Mouse (Mus musculus) ES-Bruce4 (cell line): Measurements from ENCODE around the gene Cisd3. TPM values are rescaled to one million over a fixed set of nuclear protein-coding genes. Genes with fewer than 3 reads are reported as not detected.
"Not testable (repeated sequence)": the region's sequence is repeated elsewhere in the genome, so short reads cannot be mapped to it uniquely, and the experiment has no call there.

Experiments used
- H3K27ac ChIP-seq: 2 replicates; pipeline ENCODE4 v1.5.1; 2012; ENCODE audit warnings: low read length, inconsistent platforms; ENCODE audit not compliant: insufficient read depth
- H3K27me3 ChIP-seq: 2 replicates; pipeline ENCODE4 v1.6.1; 2012; ENCODE audit warnings: mild to moderate bottlenecking, low read length, inconsistent platforms; ENCODE audit not compliant: control insufficient read depth, poor library complexity, insufficient read depth, severe bottlenecking
- H3K36me3 ChIP-seq: 2 replicates; pipeline ENCODE4 v1.6.1; 2012; ENCODE audit warnings: inconsistent platforms, mild to moderate bottlenecking, low read length, moderate library complexity; ENCODE audit not compliant: control insufficient read depth, poor library complexity, insufficient read depth, severe bottlenecking
- H3K4me1 ChIP-seq: one replicate; pipeline ENCODE4 v1.8.1; 2011; ENCODE audit warnings: low read length; ENCODE audit not compliant: control insufficient read depth, insufficient read depth
- H3K4me3 ChIP-seq: 2 replicates; pipeline ENCODE4 v1.5.1; 2011; ENCODE audit warnings: low read depth, mild to moderate bottlenecking, low read length
- H3K9ac ChIP-seq: 2 replicates; pipeline ENCODE4 v1.6.1; 2012; ENCODE audit warnings: low read depth, mild to moderate bottlenecking, inconsistent platforms; ENCODE audit not compliant: poor library complexity, severe bottlenecking
- H3K9me3 ChIP-seq: replicated peaks from 2 replicates; pipeline ENCODE4 v1.6.1; 2012; ENCODE audit warnings: mild to moderate bottlenecking, low read length, inconsistent platforms; ENCODE audit not compliant: control insufficient read depth, poor library complexity, insufficient read depth, severe bottlenecking
- CTCF ChIP-seq: IDR thresholded peaks from one replicate; pipeline ENCODE4 v1.8.1; 2011; ENCODE audit warnings: low read depth, low read length
- EP300 ChIP-seq: IDR thresholded peaks from 2 replicates; pipeline ENCODE4 v1.6.1; 2011; ENCODE audit warnings: low read depth, low read length; ENCODE audit not compliant: insufficient read depth
- POLR2A ChIP-seq: IDR thresholded peaks from one replicate; pipeline ENCODE4 v1.8.1; 2011; ENCODE audit warnings: low read length; ENCODE audit not compliant: insufficient read depth
- polyA plus RNA-seq: library from polyadenylated mRNA; stranded (reverse); fragments of >200 nt; gene quantifications from 2 replicates; pipeline ENCODE4 v1.2.4, GENCODE M21; 2011; ENCODE audit warnings: low read depth; ENCODE audit not compliant: missing spikeins, insufficient read depth, insufficient read length

Gene Cisd3
- polyA plus RNA-seq, 1 experiment: 62.3 TPM

- H3K27ac ChIP-seq: no peak overlapping the region
- peaks cover 6% of the 10 kb centered on the region for H3K36me3 ChIP-seq
- H3K27me3 ChIP-seq: no peaks in the 10 kb centered on the region
- no peak for TF ChIP-seq POLR2A
- no peak for TF ChIP-seq EP300
- no peak for TF ChIP-seq CTCF
- H3K9me3 ChIP-seq: no peaks in the 10 kb centered on the region
- no peaks in the 10 kb centered on the region for H3K4me1 ChIP-seq
- H3K9ac ChIP-seq: peak overlapping the region; percentile 97
- peak overlapping the region; percentile 90 for H3K4me3 ChIP-seq
These were observed 15.3 kb downstream of the Cisd3 start for GRCm38 (mm10) chr11:97700746-97701580.

- H3K4me1 ChIP-seq: no peaks in the 10 kb centered on the region
- peaks cover 14% of the 10 kb centered on the region for H3K36me3 ChIP-seq
- no peaks in the 10 kb centered on the region for H3K9me3 ChIP-seq
- H3K9ac ChIP-seq: no peak overlapping the region
- no peak overlapping the region for H3K27ac ChIP-seq
- no peaks in the 10 kb centered on the region for H3K27me3 ChIP-seq
- TF ChIP-seq POLR2A (no peak), CTCF (no peak), EP300 (no peak)
- H3K4me3 ChIP-seq: no peak overlapping the region
These were observed 16.2 kb downstream of the Cisd3 start for GRCm38 (mm10) chr11:97701581-97702392.

- no peaks in the 10 kb centered on the region for H3K27me3 ChIP-seq
- TF ChIP-seq POLR2A: no peak
- peak; percentile 60; the same call in 1 of the 2 replicates for TF ChIP-seq EP300
- TF ChIP-seq CTCF: no peak
- peak overlapping the region; percentile 66 for H3K9ac ChIP-seq
- peak overlapping the region; percentile 78 for H3K4me3 ChIP-seq
- peak overlapping the region; percentile 1; the same call in 1 of the 2 replicates for H3K27ac ChIP-seq
- H3K9me3 ChIP-seq: no peaks in the 10 kb centered on the region
- H3K4me1 ChIP-seq: no peaks in the 10 kb centered on the region
- H3K36me3 ChIP-seq: peaks cover 20% of the 10 kb centered on the region
These were observed 16.7 kb downstream of the Cisd3 start for GRCm38 (mm10) chr11:97702393-97702745.

GRCm38 (mm10) chr11:97703039-97703826 is 17.6 kb downstream of the Cisd3 start, which contains the start of gene Psmb3:
Gene Psmb3 (plus strand): TSS chr11:97703399.
- H3K27me3 ChIP-seq: no peaks in the 10 kb centered on the region
- peak within 1 kb of the TSS; percentile 49 for H3K27ac ChIP-seq
- H3K4me3 ChIP-seq: peak within 1 kb of the TSS; percentile 98
- TF ChIP-seq POLR2A (peak; percentile 84), EP300 (0 out of 2 replicates have a peak, but pooled peaks have one; percentile 58), CTCF (no peak)
- peaks cover 26% of the 10 kb centered on the region for H3K36me3 ChIP-seq
- no peaks in the 10 kb centered on the region for H3K4me1 ChIP-seq
- no peaks in the 10 kb centered on the region for H3K9me3 ChIP-seq
- peak within 1 kb of the TSS; percentile 84 for H3K9ac ChIP-seq

- not testable (repeated sequence) for H3K27me3 ChIP-seq, H3K9ac ChIP-seq, H3K4me1 ChIP-seq, H3K27ac ChIP-seq, H3K4me3 ChIP-seq, H3K9me3 ChIP-seq
- peaks cover 49% of the 10 kb centered on the region for H3K36me3 ChIP-seq
These were observed 24.4 kb downstream of the Cisd3 start for GRCm38 (mm10) chr11:97710067-97710466.
